Comparison of ENCODE assay signal across 12 mouse cellular contexts in genomic region chr11:97540604-97541003, GRCm38 (mm10). TPM values are rescaled to one million over a fixed set of nuclear protein-coding genes. Genes with fewer than 3 reads are reported as not detected.
DNase-seq lines count a peak whose midpoint lies in the region; ATAC-seq lines count a peak whose summit lies in the region.
"Had no signal": no experiment of that assay in that cellular context is flagged by ENCODE, and none has a peak within 500 bp of the region (broad histone marks: within the 10 kb centered on the region; RNA-seq: fewer than 3 reads in every experiment).

No protein-coding gene starts in this region.

- peaks cover 5% of the 10 kb centered on the region for H3K4me1 ChIP-seq in embryonic facial prominence, embryonic 11.5 days (ENCODE audit: control insufficient read depth, insufficient read depth, low read length)
- peaks cover 61% of the 10 kb centered on the region for H3K4me1 ChIP-seq in embryonic facial prominence, embryonic 10.5 days
- peaks cover 23% of the 10 kb centered on the region for H3K4me1 ChIP-seq in lung, embryonic 15.5 days

- H3K4me2 ChIP-seq in embryonic facial prominence, embryonic 11.5 days (ENCODE audit: low read depth, low read length): no peak overlapping the region
- H3K4me2 ChIP-seq in lung, embryonic 15.5 days: no peak overlapping the region
- H3K4me2 ChIP-seq: heart, embryonic 13.5 days had no signal

- H3K27ac ChIP-seq in embryonic facial prominence, embryonic 11.5 days (replicated peaks; ENCODE audit: low read depth, low read length): no peak overlapping the region
- H3K27ac ChIP-seq in embryonic facial prominence, embryonic 10.5 days (replicated peaks): no peak overlapping the region
- H3K27ac ChIP-seq in lung, embryonic 15.5 days: no peak overlapping the region
- H3K27ac ChIP-seq: heart, embryonic 13.5 days; macrophage had no signal

- H3K27me3 ChIP-seq in embryonic facial prominence, embryonic 11.5 days (ENCODE audit: control insufficient read depth, insufficient read depth, low read length): peaks cover 30% of the 10 kb centered on the region
- peaks cover 99% of the 10 kb centered on the region for H3K27me3 ChIP-seq in embryonic facial prominence, embryonic 10.5 days (replicated peaks; ENCODE audit: low read depth, poor library complexity, severe bottlenecking)
- H3K27me3 ChIP-seq in lung, embryonic 15.5 days: peaks cover 86% of the 10 kb centered on the region

- no peaks in the 10 kb centered on the region for H3K36me3 ChIP-seq in embryonic facial prominence, embryonic 11.5 days (replicated peaks; ENCODE audit: control insufficient read depth, insufficient read depth, low read depth, low read length)
- no peaks in the 10 kb centered on the region for H3K36me3 ChIP-seq in embryonic facial prominence, embryonic 10.5 days (replicated peaks)
- H3K36me3 ChIP-seq in lung, embryonic 15.5 days: no peaks in the 10 kb centered on the region
- H3K36me3 ChIP-seq: heart, embryonic 13.5 days had no signal

- peak; percentile 43 for DNase-seq in embryonic facial prominence, embryonic 11.5 days (ENCODE audit: low spot score)
- DNase-seq in embryonic facial prominence, embryonic 10.5 days (ENCODE audit: low spot score): no peak
- DNase-seq in lung, adult 18-20 months: no peak
- peak; percentile 74 for DNase-seq in cerebellum, adult 9-11 months
- peak; percentile 65 to 66 for DNase-seq in layer of hippocampus, adult 8-10 months (ENCODE audit: low spot score in 2 of 2)
- no peak for DNase-seq in gastrocnemius, postnatal 25 days
- no peak for DNase-seq in embryo, embryonic 10 days (ENCODE audit: low spot score)

- no peak for ATAC-seq in embryonic facial prominence, embryonic 11.5 days (replicated peaks; ENCODE audit: insufficient number of reproducible peaks, low FRiP score, low TSS enrichment, low read depth)
- ATAC-seq in lung, embryonic 15.5 days (ENCODE audit: borderline replicate concordance, extremely low read depth, low FRiP score, low TSS enrichment): peak; percentile 40; the same call in 1 of the 2 replicates

- H3K4me3 ChIP-seq in embryonic facial prominence, embryonic 11.5 days (ENCODE audit: low read depth, low read length): no peak overlapping the region
- no peak overlapping the region for H3K4me3 ChIP-seq in embryonic facial prominence, embryonic 10.5 days
- H3K4me3 ChIP-seq in lung, embryonic 15.5 days: no peak overlapping the region
- H3K4me3 ChIP-seq: heart, embryonic 13.5 days had no signal

- 57% methylated on average over 3 of the region's 3 CpGs for WGBS in embryonic facial prominence, embryonic 11.5 days
- WGBS in embryonic facial prominence, embryonic 10.5 days: 61% methylated on average over 3 of the region's 3 CpGs
- WGBS in lung, embryonic 15.5 days: 11% methylated on average over 3 of the region's 3 CpGs

- no peaks in the 10 kb centered on the region for H3K9me3 ChIP-seq in embryonic facial prominence, embryonic 11.5 days (replicated peaks; ENCODE audit: control insufficient read depth, low read length)
- H3K9me3 ChIP-seq in embryonic facial prominence, embryonic 10.5 days: no peaks in the 10 kb centered on the region
- H3K9me3 ChIP-seq in lung, embryonic 15.5 days: no peaks in the 10 kb centered on the region
- H3K9me3 ChIP-seq: heart, embryonic 13.5 days had no signal

- H3K9ac ChIP-seq in embryonic facial prominence, embryonic 11.5 days (replicated peaks; ENCODE audit: low read length): no peak overlapping the region
- H3K9ac ChIP-seq in lung, embryonic 15.5 days: no peak overlapping the region
- H3K9ac ChIP-seq: heart, embryonic 13.5 days had no signal

RNA-seq across cellular contexts. Expression of gene Srcin1, which starts 35.4 kb away (rescaled TPM):
- 0.55 and 0.56 TPM in 2 replicates for polyA plus RNA-seq in embryonic facial prominence, embryonic 11.5 days (2014; fragmentation: Nextera tagmentation; extraction: Ambion mirVana)
- polyA plus RNA-seq in embryonic facial prominence, embryonic 10.5 days (2016; fragmentation: Nextera tagmentation; extraction: Ambion mirVana): 0.72 and 0.80 TPM in 2 replicates
- 0.53 and 0.87 TPM in 2 replicates for polyA plus RNA-seq in lung, embryonic 15.5 days (2015; fragmentation: Nextera tagmentation; extraction: Ambion mirVana)
- 100 to 1,000 TPM; 212 to 220 (median 217) TPM for total RNA-seq in layer of hippocampus, adult 8-10 months (2022)
- under 1 TPM; 0.43 to 0.49 TPM for total RNA-seq in gastrocnemius, postnatal 25 days (2021)

RNA-seq across cellular contexts. Expression of gene 4933428G20Rik, which starts 40.5 kb away (rescaled TPM):
- not detected in 2 replicates for polyA plus RNA-seq in embryonic facial prominence, embryonic 11.5 days (2014; fragmentation: Nextera tagmentation; extraction: Ambion mirVana)
- 0.35 and 0.54 TPM in 2 replicates for polyA plus RNA-seq in embryonic facial prominence, embryonic 10.5 days (2016; fragmentation: Nextera tagmentation; extraction: Ambion mirVana)
- polyA plus RNA-seq in lung, embryonic 15.5 days (2015; fragmentation: Nextera tagmentation; extraction: Ambion mirVana): 0.70 and 0.87 TPM in 2 replicates
- under 1 TPM in 1 of 4 experiments, not detected in 3; 0.29 TPM for total RNA-seq in layer of hippocampus, adult 8-10 months (2022)
- total RNA-seq in gastrocnemius, postnatal 25 days (2021): not detected
- polyA plus RNA-seq: large intestine, adult 2 months; macrophage; spleen, adult 2 months had no signal

Comparison
In these comparisons a context has a peak if more than half of its experiments do, and no peak if none do; other contexts are left out.
1. DNase-seq: peak in embryonic facial prominence, embryonic 11.5 days (single experiment), cerebellum, adult 9-11 months (single experiment) and layer of hippocampus, adult 8-10 months (2 of 2); none in embryonic facial prominence, embryonic 10.5 days (single experiment), lung, adult 18-20 months (0 of 2), gastrocnemius, postnatal 25 days (single experiment) and embryo, embryonic 10 days (single experiment).